Mouse (Mus musculus) embryonic stem cell, embryonic (primary cell): ENCODE data around the gene Polr2c.

Experiments used
- CTCF ChIA-PET, 4 experiments: fragments of 300-600 bp in 2 of 4; fragments of 350-600 bp in 2 of 4; sonication (Branson Sonifier 250); formaldehyde crosslinking; loops; one replicate each; lab custom pipeline; 2022; ENCODE audit warnings: inconsistent platforms in 2 of 4; lab: Charles Lee
- POLR2A ChIA-PET, 4 experiments: fragments of 300-600 bp in 2 of 4; fragments of 350-600 bp in 2 of 4; sonication (Branson Sonifier 250); formaldehyde crosslinking; loops; one replicate each; lab custom pipeline; 2022; ENCODE audit warnings: antibody characterized with exemption in 4 of 4, inconsistent platforms in 1 of 4; lab: Charles Lee

Polr2c gene

DNA sequence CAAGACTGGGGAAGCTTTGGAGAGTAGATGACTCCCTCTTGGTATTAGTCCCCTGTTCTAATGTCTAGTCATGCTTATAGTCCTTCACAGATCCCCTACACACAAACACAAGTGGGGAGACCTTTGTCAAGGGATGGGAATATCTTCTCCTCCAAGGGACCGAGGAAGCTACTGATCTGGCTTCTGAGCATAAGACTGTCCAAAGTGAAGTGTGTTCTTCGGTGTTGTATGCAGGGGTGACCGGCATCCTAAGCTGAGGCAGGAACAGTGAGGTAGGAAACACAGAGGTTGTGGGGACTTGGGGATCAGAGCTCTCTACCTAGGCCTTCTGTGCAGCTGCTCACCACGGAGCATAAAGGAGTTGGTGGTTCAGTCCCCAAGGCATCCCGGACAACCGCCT, 64.9 kb downstream of the Polr2c start:
- ChIA-PET POLR2A (interaction anchor here (0.6 to 2.9 kb wide), 18 partner anchors 9 to 391 kb away, joined by 3 to 13 read pairs (median 4); partner anchors contain the start of genes Ciapin1 (in 1 of the 4), Coq9 (in 1 of the 4) and Dok4 (in 1 of the 4)), CTCF (interaction anchor here (1.0 to 2.0 kb wide), 9 partner anchors 9 to 313 kb away, joined by 3 to 8 read pairs (median 5); no protein-coding TSS in a partner anchor)

DNA sequence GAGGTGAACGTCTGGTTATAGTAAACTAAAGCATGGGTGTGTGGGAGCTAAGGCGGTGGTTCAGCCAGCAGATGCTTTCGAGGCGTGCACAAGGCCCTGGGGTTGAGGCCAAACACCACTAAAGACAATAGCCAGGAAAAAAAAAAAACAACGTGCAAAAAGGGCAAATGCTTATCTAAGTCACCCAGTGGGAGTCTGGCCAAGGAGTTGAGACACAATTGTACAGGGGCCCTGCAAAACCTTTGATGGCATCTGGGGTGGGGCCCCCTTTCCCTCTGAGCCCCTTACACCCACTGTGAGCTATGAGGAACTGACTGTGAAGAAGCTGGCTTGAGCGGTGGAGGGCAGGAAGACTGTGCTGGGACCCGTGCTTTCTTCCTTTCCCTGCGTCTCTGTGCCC, 65.4 kb downstream of the Polr2c start:
- ChIA-PET CTCF (interaction anchor here (0.5 to 2.0 kb wide), 12 partner anchors 9 to 313 kb away, joined by 3 to 8 read pairs (median 4); no protein-coding TSS in a partner anchor), POLR2A (interaction anchor here (0.6 to 2.9 kb wide), 17 partner anchors 8 to 124 kb away, joined by 3 to 13 read pairs (median 4); partner anchors contain the start of genes Ciapin1 (in 1 of the 4), Coq9 (in 1 of the 4) and Dok4 (in 1 of the 4))
